Mouse (Mus musculus): Measurements from ENCODE around the gene BB287469.
"Not testable (repeated sequence)": the region's sequence is repeated elsewhere in the genome, so short reads cannot be mapped to it uniquely, and the experiment has no call there.

BB287469 gene

DNA sequence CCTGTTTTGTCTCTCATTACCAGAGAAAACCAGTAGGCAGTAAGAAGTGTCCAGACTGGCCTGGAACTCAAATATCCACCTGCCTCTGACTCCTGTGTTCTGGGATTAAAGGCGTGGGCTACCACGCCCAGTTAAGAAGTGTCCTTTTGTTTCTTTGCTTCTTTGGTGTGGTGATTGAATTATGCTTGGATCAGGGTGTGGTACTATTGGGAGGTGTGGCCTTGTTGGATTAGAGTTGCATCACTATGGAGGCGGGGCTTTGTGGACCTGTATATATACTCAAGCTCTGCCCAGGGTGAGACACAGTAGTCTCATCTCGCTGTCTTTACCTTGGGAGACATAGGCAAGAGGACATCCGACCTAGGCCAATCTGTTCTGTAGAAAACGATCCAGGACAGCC lies at the start of gene BB287469:
BB287469 (plus strand) TSS at position 301 of the 400 bp plus-strand sequence.
- DNase-seq, result not testable (repeated sequence)

DNA sequence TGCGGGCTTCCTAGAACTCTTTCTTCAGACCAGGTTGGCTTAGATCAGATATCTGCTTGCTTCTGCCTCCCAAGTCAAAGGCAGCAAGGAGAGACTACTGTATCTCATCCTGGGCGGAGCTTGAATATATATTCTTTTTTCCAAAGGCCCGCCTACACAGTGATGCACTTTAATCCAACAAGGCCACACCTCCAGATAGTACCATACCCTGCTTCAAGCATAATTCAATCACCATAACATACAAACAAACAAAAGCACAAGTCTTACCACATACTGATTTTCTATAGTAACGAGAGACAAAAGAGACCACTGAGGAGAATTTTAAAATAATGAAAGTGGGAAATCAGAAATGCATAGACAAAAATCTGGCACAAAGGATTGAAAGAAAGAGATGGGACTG lies 40.7 kb upstream of the BB287469 start, which contains the start of gene Gm21319:
Gm21319 (minus strand) TSS at position 101 of the 400 bp plus-strand sequence.
- DNase-seq, result not testable (repeated sequence)

DNA sequence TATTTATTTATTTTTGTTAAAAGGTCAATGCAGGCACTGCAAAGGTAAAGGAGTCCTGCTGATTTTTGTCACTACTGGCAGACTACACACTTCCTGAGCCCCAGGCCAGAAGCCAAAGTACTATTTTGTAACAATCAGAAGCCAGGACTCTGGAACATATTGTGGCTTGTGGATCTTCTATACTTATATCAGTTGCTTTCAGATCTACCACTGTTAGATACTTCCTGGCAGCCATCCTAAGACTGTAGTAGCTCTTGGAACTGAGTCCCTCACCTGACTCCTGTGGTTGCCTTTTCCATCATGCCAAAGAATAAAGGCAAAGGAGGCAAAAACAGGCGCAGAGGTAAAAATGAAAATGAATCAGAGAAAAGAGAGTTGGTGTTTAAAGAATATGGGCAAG lies 21.2 kb upstream of the BB287469 start, which contains the start of gene Gm21936:
Gm21936 (plus strand) TSS at position 301 of the 400 bp plus-strand sequence.
- not testable (repeated sequence) for DNase-seq

DNA sequence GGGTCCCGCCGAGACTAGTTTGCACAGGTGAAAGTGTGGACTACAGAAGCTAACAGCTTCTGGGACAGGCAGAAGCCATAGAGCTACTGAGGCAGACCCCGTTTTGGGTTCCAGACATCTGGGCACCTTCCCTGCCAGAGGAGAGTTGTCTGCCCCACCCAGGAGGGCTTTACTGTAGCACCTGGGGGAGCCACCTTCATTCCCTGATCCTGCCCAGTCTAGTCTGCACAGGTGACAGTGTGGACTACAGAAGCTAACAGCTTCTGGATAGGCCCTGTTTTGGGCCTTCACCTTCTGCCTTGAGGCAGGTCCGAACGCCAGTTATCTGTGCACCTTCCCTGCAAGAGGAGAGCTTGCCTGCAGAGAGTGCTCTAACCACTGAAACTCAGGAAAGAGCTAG lies 18.4 kb upstream of the BB287469 start:
- not testable (repeated sequence) for DNase-seq

DNA sequence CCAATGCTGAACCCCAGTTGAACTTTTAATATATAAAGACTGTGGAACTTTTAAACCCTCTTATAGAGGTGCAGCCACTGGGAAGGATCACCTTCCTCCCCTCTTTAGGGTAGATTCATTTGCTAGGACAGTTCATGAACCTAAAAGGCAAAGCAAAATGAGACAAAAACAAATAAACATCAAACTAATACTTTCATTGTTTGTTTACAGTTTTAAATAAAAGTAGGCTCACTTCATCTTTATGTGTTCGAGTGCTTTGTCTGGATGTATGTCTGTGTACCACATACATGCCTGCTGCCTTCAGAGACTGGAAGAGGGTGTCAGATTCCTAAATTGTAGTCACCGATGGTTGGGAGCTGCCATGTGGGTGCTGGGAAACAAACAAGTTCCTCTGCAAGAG lies 25.9 kb downstream of the BB287469 start, which contains the start of gene Gm2001:
Gm2001 (minus strand) TSS at position 101 of the 400 bp plus-strand sequence.
- not testable (repeated sequence) for DNase-seq

DNA sequence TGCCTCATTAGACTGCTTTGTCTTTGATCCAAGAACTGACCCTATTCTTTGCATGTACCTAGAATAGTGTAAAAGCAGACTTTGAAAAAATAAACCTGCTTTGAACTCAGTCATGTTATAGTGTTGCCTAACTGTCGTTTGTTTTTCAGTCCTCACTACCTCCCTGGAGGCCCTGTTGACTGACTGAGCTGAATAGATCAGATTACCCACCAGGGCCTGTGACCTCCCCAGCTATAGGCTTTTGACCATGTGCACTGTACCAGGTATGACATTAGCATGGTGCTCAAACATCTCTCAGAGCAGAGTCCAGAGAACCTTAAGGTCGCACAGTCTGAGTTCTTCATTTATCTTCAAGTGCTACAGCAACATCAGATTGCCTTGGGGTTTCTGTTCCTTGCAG lies 34.3 kb downstream of the BB287469 start:
- DNase-seq, result not testable (repeated sequence)

DNA sequence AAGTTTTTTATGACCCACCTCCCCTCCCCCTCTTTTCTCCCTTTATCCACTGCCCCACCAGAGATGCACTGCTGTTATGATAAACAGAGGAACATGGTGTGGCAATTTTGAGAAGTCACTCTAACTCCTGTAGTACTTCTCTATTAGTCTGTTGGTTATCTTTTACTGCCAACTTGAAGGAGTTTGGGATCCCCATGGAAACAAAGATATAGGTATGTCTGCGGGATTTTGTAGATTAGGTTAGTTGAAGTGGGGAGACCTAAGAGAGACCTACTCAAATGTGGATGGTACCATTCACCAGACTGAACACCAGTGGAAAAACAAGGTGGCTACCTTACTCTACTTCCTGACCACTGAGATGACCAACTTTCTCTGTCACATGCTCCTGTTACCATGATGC lies 39.7 kb downstream of the BB287469 start:
- not testable (repeated sequence) for DNase-seq

DNA sequence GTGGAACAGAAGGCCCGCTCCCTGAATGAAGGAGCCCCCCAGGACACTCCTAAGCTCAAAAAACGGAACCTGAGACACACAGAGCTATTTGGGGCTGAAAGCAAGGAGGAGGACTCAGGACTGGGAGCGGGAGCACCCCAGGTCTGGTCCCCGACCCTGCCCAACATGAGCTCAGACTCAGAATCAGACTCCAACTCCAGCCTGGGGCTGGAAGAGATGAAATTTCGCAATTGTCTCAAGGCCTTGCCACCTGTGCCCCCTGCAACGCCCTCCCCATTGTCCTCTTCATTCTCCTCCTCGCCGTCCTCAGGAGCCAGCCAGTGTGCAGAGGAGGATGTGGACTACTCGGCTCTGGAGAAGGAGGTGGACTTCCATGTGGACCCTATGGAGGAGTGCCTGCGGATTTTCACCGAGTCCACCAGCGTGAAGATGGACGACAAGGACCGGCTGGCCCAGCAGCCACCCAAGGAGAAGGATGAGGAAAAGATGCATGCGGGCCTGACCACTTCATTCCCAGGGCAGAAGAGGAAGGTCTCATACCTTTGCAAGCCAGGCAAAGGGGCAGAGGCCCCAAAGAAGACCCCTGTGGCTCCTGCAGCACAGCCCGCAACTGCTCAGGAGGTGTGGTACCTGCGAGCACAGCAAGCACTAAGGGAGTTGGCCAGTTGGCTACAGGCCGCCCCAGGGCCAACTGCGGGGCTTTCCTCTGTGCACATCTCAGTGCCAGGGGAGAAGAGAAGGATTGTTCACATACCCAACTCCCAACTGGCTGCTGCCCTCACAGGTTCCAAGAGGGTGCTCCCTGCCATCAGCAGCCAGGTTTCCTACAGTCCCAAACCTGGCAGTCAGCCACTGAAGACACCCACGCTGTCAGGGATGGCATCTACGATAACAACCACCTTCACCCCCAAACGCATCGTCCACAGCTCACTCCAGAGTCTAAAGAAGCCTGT lies 45.6 kb downstream of the BB287469 start:
- peak; percentile 8 to 44 for DNase-seq

DNA sequence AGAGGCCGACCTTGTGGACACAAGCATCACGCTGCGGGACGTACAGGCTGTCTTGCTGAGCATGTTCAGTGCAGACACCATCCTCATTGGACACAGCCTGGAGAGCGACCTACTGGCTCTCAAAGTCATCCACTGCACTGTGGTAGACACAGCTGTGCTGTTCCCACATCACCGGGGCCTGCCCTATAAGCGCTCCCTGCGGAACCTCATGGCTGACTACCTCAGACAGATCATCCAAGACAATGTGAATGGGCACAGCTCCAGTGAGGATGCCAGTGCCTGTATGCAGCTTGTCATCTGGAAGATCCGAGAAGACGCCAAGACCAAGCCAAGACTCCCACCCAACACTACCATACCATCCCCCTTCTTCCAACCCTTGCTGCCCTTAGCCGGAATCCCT lies 47.3 kb downstream of the BB287469 start:
- DNase-seq, result peak in 1 of 2 experiments; percentile 30

DNA sequence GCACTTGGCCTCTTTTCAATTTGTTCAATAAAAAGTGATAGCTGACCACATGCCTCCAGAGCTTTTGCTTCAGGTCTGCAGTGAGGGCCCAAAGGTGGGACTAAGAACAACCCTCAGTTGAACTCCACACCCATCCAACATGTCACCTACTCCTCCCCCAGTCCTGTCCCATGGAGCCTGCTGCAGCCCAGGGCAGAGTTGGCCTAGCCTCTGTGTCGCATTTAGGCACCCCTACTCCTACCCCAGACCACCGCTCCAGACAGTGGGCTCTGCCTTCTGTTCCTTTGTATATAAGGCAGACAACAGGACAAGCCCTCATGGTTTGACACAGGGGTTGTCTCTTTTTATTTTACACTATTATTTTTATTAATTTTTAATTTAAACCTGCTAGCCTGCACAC lies 47.7 kb downstream of the BB287469 start:
- DNase-seq, result not testable (repeated sequence)

Measured in kidney, postnatal 25 days (tissue).